Mouse (Mus musculus): ENCODE measurements around the gene Pdzd4. TPM values are rescaled to one million over a fixed set of nuclear protein-coding genes. Genes with fewer than 3 reads are reported as not detected.

Gene Pdzd4
- polyA plus RNA-seq, 1 experiment from 2014 or later: 1.7 TPM

- Histone ChIP-seq H3K9ac (no peak overlapping the region), H3K4me1 (no peaks in the 10 kb centered on the region), H3K27me3 (no peaks in the 10 kb centered on the region), H3K9me3 (no peaks in the 10 kb centered on the region), H3K4me2 (replicated peaks) (no peak overlapping the region), H3K4me3 (no peak overlapping the region), H3K27ac (no peak overlapping the region), H3K36me3 (no peaks in the 10 kb centered on the region)
- no peak for ATAC-seq (ENCODE audit: insufficient number of reproducible peaks, insufficient read depth, low FRiP score, low TSS enrichment)
- WGBS: 50% methylated on average over 3 of the region's 3 CpGs
These were observed 8.0 kb downstream of the Pdzd4 start for GRCm38 (mm10) chrX:73816596-73817314.

GRCm38 (mm10) chrX:73815072-73815471, 9.7 kb downstream of the Pdzd4 start:
- Histone ChIP-seq H3K4me1 (no peaks in the 10 kb centered on the region), H3K4me2 (replicated peaks) (peak overlapping the region; percentile 40), H3K27ac (no peak overlapping the region), H3K4me3 (peak overlapping the region; percentile 36), H3K9ac (peak overlapping the region; percentile 43; the same call in 1 of the 2 replicates), H3K27me3 (no peaks in the 10 kb centered on the region), H3K9me3 (no peaks in the 10 kb centered on the region), H3K36me3 (no peaks in the 10 kb centered on the region)
- 17% methylated on average over 14 of the region's 14 CpGs for WGBS
- ATAC-seq (ENCODE audit: insufficient number of reproducible peaks, insufficient read depth, low FRiP score, low TSS enrichment): peak; percentile 60; the same call in 1 of the 2 replicates

- H3K9me3 ChIP-seq: no peaks in the 10 kb centered on the region
- H3K4me3 ChIP-seq: no peak overlapping the region
- WGBS: 47% methylated on average over 1 of the region's 1 CpGs
- no peak overlapping the region for H3K4me2 ChIP-seq (replicated peaks)
- no peak overlapping the region for H3K9ac ChIP-seq
- H3K27me3 ChIP-seq: no peaks in the 10 kb centered on the region
- no peak overlapping the region for H3K27ac ChIP-seq
- H3K36me3 ChIP-seq: no peaks in the 10 kb centered on the region
- no peaks in the 10 kb centered on the region for H3K4me1 ChIP-seq
- ATAC-seq (ENCODE audit: insufficient number of reproducible peaks, insufficient read depth, low FRiP score, low TSS enrichment): no peak
These were observed 19.0 kb downstream of the Pdzd4 start for GRCm38 (mm10) chrX:73805814-73806213.

GRCm38 (mm10) chrX:73798502-73798901, 26.3 kb downstream of the Pdzd4 start:
- Histone ChIP-seq H3K27me3 (peaks cover 3% of the 10 kb centered on the region; the same call in 1 of the 2 replicates), H3K27ac (no peak overlapping the region), H3K4me2 (replicated peaks) (no peak overlapping the region), H3K4me3 (no peak overlapping the region), H3K36me3 (no peaks in the 10 kb centered on the region), H3K9me3 (no peaks in the 10 kb centered on the region), H3K9ac (no peak overlapping the region), H3K4me1 (no peaks in the 10 kb centered on the region)
- peak; percentile 70; the same call in 1 of the 2 replicates for ATAC-seq (ENCODE audit: insufficient number of reproducible peaks, insufficient read depth, low FRiP score, low TSS enrichment)
- 46% methylated on average over 9 of the region's 9 CpGs for whole genome bisulfite sequencing

- Histone ChIP-seq H3K4me3 (no peak overlapping the region), H3K27ac (no peak overlapping the region), H3K36me3 (no peaks in the 10 kb centered on the region), H3K4me2 (replicated peaks) (no peak overlapping the region), H3K9me3 (no peaks in the 10 kb centered on the region), H3K27me3 (peaks cover 3% of the 10 kb centered on the region; the same call in 1 of the 2 replicates), H3K4me1 (no peaks in the 10 kb centered on the region), H3K9ac (no peak overlapping the region)
- 85% methylated on average over 2 of the region's 2 CpGs for WGBS
- no peak for ATAC-seq (ENCODE audit: insufficient number of reproducible peaks, insufficient read depth, low FRiP score, low TSS enrichment)
These were observed 27.3 kb downstream of the Pdzd4 start for GRCm38 (mm10) chrX:73797511-73797910.

GRCm38 (mm10) chrX:73793505-73793904, 31.3 kb downstream of the Pdzd4 start:
- Histone ChIP-seq H3K9me3 (no peaks in the 10 kb centered on the region), H3K4me1 (no peaks in the 10 kb centered on the region), H3K36me3 (no peaks in the 10 kb centered on the region), H3K27ac (0 out of 2 replicates have a peak overlapping the region, but pooled peaks have one; percentile 6), H3K9ac (no peak overlapping the region), H3K4me2 (replicated peaks) (no peak overlapping the region), H3K27me3 (no peaks in the 10 kb centered on the region), H3K4me3 (no peak overlapping the region)
- ATAC-seq (ENCODE audit: insufficient number of reproducible peaks, insufficient read depth, low FRiP score, low TSS enrichment): no peak
- WGBS: 71% methylated on average over 1 of the region's 1 CpGs

DNA sequence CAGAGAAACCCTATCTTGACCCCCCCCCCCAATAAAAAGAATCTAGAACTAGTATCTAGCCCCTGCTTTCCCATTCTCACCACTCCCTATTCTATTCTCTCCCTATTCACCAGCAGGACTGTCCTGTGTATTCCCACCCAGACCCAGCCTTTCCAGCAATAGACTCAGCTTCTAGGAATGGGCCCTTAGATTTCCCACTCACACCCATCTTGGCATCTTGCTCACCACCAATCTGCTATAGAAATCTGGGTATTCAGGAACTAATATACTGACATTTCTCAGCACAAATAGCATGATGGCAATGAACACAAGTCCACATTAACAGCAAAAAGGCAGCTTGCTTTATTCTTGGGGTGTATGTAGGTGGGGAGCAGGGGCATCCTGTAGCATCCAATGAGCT, 31.7 kb downstream of the Pdzd4 start:
- no peak overlapping the region for H3K9ac ChIP-seq
- H3K27ac ChIP-seq: no peak overlapping the region
- no peak overlapping the region for H3K4me2 ChIP-seq (replicated peaks)
- H3K9me3 ChIP-seq: no peaks in the 10 kb centered on the region
- H3K36me3 ChIP-seq: no peaks in the 10 kb centered on the region
- H3K4me1 ChIP-seq: no peaks in the 10 kb centered on the region
- ATAC-seq (ENCODE audit: insufficient number of reproducible peaks, insufficient read depth, low FRiP score, low TSS enrichment): no peak
- H3K4me3 ChIP-seq: no peak overlapping the region
- H3K27me3 ChIP-seq: no peaks in the 10 kb centered on the region

DNA sequence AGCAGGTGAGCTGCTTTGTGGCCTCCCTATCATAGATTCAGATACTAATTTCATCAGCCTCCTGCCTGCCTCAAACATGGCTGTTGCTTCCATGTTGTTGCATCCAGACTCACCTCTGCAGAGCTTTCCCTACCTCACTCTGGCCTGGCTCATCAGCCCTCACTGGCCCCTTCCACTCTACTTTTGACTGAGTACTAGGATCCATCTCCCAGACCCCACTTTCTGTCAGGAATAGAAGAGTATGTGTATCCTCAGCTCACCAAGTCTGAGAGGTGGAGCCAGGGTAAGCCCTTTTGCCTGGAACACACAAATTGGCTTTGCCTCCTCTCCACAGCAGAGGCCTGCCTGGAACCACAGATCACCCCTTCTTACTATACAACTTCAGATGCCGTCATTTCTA, 36.3 kb downstream of the Pdzd4 start:
- no peaks in the 10 kb centered on the region for H3K4me1 ChIP-seq
- no peaks in the 10 kb centered on the region for H3K9me3 ChIP-seq
- H3K36me3 ChIP-seq: no peaks in the 10 kb centered on the region
- no peak overlapping the region for H3K9ac ChIP-seq
- WGBS: 93% methylated on average over 1 of the region's 1 CpGs
- no peak overlapping the region for H3K27ac ChIP-seq
- peak overlapping the region; percentile 55; the same call in 1 of the 2 replicates for H3K4me3 ChIP-seq
- H3K27me3 ChIP-seq: 0 out of 2 replicates have a peak, but pooled peaks cover 5% of the 10 kb centered on the region
- no peak for ATAC-seq (ENCODE audit: insufficient number of reproducible peaks, insufficient read depth, low FRiP score, low TSS enrichment)
- peak overlapping the region; percentile 56 for H3K4me2 ChIP-seq (replicated peaks)

DNA sequence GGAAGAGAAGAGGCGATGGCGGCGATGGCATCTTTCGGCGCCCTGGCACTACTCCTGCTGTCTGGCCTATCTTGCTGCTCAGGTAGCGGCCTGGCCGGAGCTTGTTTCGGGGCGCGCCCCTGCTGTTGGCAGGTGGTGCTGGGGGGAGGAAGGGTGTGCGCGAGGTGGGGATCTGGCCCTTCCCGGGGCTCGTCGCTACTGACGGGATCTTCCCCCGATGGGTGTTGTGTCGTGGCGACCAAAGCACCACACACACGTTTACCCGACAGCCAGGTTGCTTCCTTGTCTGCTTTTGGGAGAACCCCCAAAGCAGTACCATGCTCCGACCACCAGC, 37.6 kb downstream of the Pdzd4 start:
- H3K27ac ChIP-seq: peak overlapping the region; percentile 65; the same call in 1 of the 2 replicates
- ATAC-seq (ENCODE audit: insufficient number of reproducible peaks, insufficient read depth, low FRiP score, low TSS enrichment): 0 out of 2 replicates have a peak, but pooled peaks have one; percentile 25

DNA sequence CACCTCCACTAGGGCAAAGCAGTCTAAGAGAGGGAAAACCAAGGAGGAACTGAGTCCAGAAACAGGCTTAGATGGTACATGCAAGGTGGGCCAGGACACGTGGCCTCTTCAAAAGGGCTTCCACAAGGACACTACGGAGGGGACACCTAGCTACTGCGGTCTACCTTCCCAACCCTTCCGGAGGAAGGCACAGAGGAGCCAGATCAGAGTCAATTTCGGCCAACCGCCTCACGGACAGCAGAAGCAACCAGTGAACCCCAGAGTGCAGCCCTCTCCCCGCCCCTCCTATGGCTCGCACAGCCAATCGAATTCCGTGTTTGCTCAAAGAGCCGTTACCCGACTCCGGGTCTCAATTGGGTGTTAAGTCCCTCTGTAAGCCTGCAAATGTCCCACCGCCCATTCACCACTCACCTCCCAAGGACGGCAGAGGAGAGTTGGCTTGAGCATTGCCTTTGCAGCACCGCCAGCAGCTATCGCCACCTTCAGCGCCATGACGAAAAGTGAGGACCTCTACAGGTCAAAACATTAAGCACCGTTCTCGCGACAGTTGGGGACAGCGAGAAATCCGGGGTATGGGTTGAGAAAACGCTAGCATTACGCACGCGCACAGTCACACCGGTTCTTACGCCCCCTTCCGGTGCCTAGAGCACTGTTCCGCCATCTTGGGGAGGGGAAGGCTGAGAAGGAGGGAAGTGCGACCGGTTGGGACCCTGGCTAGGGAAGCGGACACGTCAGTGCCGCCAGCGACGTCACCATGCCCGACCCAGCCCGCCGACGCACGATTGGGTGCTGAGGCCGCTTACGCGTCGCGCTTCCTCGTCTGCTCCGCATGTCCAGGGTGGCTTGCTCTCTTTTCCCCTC, 38.2 kb downstream of the Pdzd4 start, which contains the start of the genes Idh3g and Ssr4:
Gene Idh3g, minus strand, starts transcription at position 534 of the 861 bp plus-strand sequence.
Gene Ssr4, plus strand, starts transcription at position 665 of the 861 bp plus-strand sequence.
- ATAC-seq (ENCODE audit: insufficient number of reproducible peaks, insufficient read depth, low FRiP score, low TSS enrichment): peak; percentile 96
- H3K36me3 ChIP-seq: no peaks in the 10 kb centered on the region
- 0 out of 2 replicates have a peak, but pooled peaks cover 5% of the 10 kb centered on the region for H3K27me3 ChIP-seq
- no peaks in the 10 kb centered on the region for H3K9me3 ChIP-seq
- peak within 1 kb of the TSS; percentile 56 for H3K4me2 ChIP-seq (replicated peaks)
- whole genome bisulfite sequencing: 23% methylated on average over 52 of the region's 52 CpGs
- peak within 1 kb of the TSS; percentile 68 for H3K9ac ChIP-seq
- H3K4me3 ChIP-seq: peak within 1 kb of the TSS; percentile 55
- H3K4me1 ChIP-seq: no peaks in the 10 kb centered on the region
- peak within 1 kb of the TSS; percentile 89 for H3K27ac ChIP-seq

More for the DNA sequence above, 37.6 kb downstream of the Pdzd4 start:
- Histone ChIP-seq H3K4me1 (no peaks in the 10 kb centered on the region), H3K9me3 (no peaks in the 10 kb centered on the region), H3K27me3 (0 out of 2 replicates have a peak, but pooled peaks cover 5% of the 10 kb centered on the region), H3K36me3 (no peaks in the 10 kb centered on the region), H3K4me3 (peak overlapping the region; percentile 55), H3K9ac (peak overlapping the region; percentile 68), H3K4me2 (replicated peaks) (peak overlapping the region; percentile 56)
- 31% methylated on average over 17 of the region's 22 CpGs for WGBS

- Histone ChIP-seq H3K36me3 (peaks cover 5% of the 10 kb centered on the region; the same call in 1 of the 2 replicates), H3K27me3 (0 out of 2 replicates have a peak, but pooled peaks cover 5% of the 10 kb centered on the region), H3K27ac (peak overlapping the region; percentile 89; the same call in 1 of the 2 replicates), H3K9me3 (no peaks in the 10 kb centered on the region), H3K4me1 (no peaks in the 10 kb centered on the region), H3K4me2 (replicated peaks) (peak overlapping the region; percentile 49), H3K9ac (0 out of 2 replicates have a peak overlapping the region, but pooled peaks have one; percentile 68), H3K4me3 (peak overlapping the region; percentile 55)
- ATAC-seq (ENCODE audit: insufficient number of reproducible peaks, insufficient read depth, low FRiP score, low TSS enrichment): no peak
These were observed 39.1 kb downstream of the Pdzd4 start for GRCm38 (mm10) chrX:73785666-73786065.
